12 mouse cellular contexts compared by ENCODE assay signal in the genomic region with DNA sequence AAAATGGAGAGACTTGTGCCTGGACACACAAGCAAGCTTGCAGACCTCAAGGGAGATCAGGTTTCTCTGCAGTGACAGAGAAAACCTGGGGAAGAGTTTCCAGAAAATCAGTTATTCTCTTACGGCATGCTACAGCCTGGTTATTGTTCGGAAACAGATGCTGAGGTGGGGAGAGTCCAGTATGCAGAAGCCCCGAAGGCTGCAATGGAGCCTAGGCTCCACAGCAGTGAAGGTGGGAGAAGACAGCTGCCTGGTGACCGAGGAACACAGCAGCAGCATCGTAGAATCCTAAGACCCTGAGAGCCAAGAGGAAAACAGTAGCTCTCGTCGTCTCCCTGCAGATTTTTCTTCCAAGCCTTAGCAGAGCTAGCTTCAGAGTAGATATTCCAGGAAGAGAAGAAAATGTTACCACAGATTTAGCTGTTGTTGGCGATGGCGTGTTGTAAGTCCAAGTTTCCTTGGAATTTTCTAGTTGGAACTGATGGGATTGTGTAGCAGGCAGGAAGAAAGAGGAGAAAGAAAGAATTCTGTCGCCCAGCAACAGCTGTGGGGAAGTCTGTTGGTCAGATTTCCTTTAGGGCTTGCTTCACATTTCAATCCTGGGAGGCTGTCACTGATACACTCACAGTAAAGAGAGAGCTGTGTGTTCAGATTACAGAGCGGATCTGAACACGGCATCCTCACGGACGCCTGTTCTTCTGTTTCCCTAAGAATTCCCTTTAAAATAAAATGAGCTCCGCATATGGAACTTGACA. TPM values are rescaled to one million over a fixed set of nuclear protein-coding genes. Genes with fewer than 3 reads are reported as not detected.
DNase-seq lines count a peak whose midpoint lies in the region; ATAC-seq and TF ChIP-seq lines count a peak whose summit lies in the region.
"Had no signal": no experiment of that assay in that cellular context is flagged by ENCODE, and none has a peak within 500 bp of the region (broad histone marks: within the 10 kb centered on the region; RNA-seq: fewer than 3 reads in every experiment).

No protein-coding gene starts in this region.

- no peak overlapping the region for H3K4me3 ChIP-seq in heart, embryonic 11.5 days (ENCODE audit: low read depth, low read length)
- no peak overlapping the region for H3K4me3 ChIP-seq in kidney, postnatal 0 days (replicated peaks; ENCODE audit: low read depth, low read length)
- no peak overlapping the region for H3K4me3 ChIP-seq in embryonic facial prominence, embryonic 12.5 days
- no peak overlapping the region for H3K4me3 ChIP-seq in limb, embryonic 12.5 days (replicated peaks)
- H3K4me3 ChIP-seq: liver, embryonic 12.5 days had no signal

- H3K27me3 ChIP-seq in heart, embryonic 11.5 days (ENCODE audit: control insufficient read depth, insufficient read depth, low read length): no peaks in the 10 kb centered on the region
- no peaks in the 10 kb centered on the region for H3K27me3 ChIP-seq in kidney, postnatal 0 days (ENCODE audit: insufficient read depth, low read length)
- H3K27me3 ChIP-seq in embryonic facial prominence, embryonic 12.5 days: no peaks in the 10 kb centered on the region
- H3K27me3 ChIP-seq in limb, embryonic 12.5 days: no peaks in the 10 kb centered on the region
- H3K27me3 ChIP-seq: liver, embryonic 12.5 days had no signal

- no peak for DNase-seq in heart, postnatal 14 days
- peak; percentile 64 for DNase-seq in kidney, postnatal 0 days (ENCODE audit: low spot score)
- no peak for DNase-seq in kidney, adult 11 months
- no peak for DNase-seq in right cerebral cortex, postnatal 4 days
- no peak for DNase-seq in embryo, embryonic 9.5 days (ENCODE audit: extremely low spot score)
- DNase-seq: cerebellum, postnatal 14 days; gastrocnemius, postnatal 10 days; kidney, adult 9 months had no signal

- ATAC-seq in heart, embryonic 11.5 days (replicated peaks; ENCODE audit: insufficient number of reproducible peaks, low FRiP score, low TSS enrichment): no peak
- ATAC-seq in kidney, postnatal 0 days (replicated peaks; ENCODE audit: low FRiP score, low read depth): no peak
- ATAC-seq in embryonic facial prominence, embryonic 12.5 days (ENCODE audit: insufficient number of reproducible peaks, insufficient read depth, low FRiP score, low TSS enrichment): 0 out of 2 replicates have a peak, but pooled peaks have one; percentile 72
- peak; percentile 39; the same call in 1 of the 2 replicates for ATAC-seq in limb, embryonic 12.5 days (ENCODE audit: insufficient number of reproducible peaks, insufficient read depth, low FRiP score, low TSS enrichment, low read depth)
- ATAC-seq: liver, embryonic 12.5 days had no signal

- no peaks in the 10 kb centered on the region for H3K9me3 ChIP-seq in heart, embryonic 11.5 days (replicated peaks; ENCODE audit: control insufficient read depth, low read length)
- H3K9me3 ChIP-seq in kidney, postnatal 0 days (replicated peaks; ENCODE audit: low read length): no peaks in the 10 kb centered on the region
- H3K9me3 ChIP-seq in embryonic facial prominence, embryonic 12.5 days: no peaks in the 10 kb centered on the region
- no peaks in the 10 kb centered on the region for H3K9me3 ChIP-seq in limb, embryonic 12.5 days
- H3K9me3 ChIP-seq: liver, embryonic 12.5 days had no signal

- H3K4me1 ChIP-seq in heart, embryonic 11.5 days (ENCODE audit: control insufficient read depth, insufficient read depth, low read length): no peaks in the 10 kb centered on the region
- no peaks in the 10 kb centered on the region for H3K4me1 ChIP-seq in kidney, postnatal 0 days (replicated peaks; ENCODE audit: insufficient read depth, low read length)
- peaks cover 20% of the 10 kb centered on the region for H3K4me1 ChIP-seq in embryonic facial prominence, embryonic 12.5 days
- H3K4me1 ChIP-seq in limb, embryonic 12.5 days (replicated peaks): peaks cover 15% of the 10 kb centered on the region
- H3K4me1 ChIP-seq: liver, embryonic 12.5 days had no signal

- 70% methylated on average over 15 of the region's 15 CpGs for WGBS in heart, embryonic 11.5 days (ENCODE audit: insufficient replicate concordance)
- 49% methylated on average over 15 of the region's 15 CpGs for WGBS in kidney, postnatal 0 days
- 38% methylated on average over 15 of the region's 15 CpGs for WGBS in embryonic facial prominence, embryonic 12.5 days
- WGBS in limb, embryonic 12.5 days: 63% methylated on average over 15 of the region's 15 CpGs

- H3K27ac ChIP-seq in heart, embryonic 11.5 days (ENCODE audit: low read depth, low read length): peak overlapping the region; percentile 29; the same call in 1 of the 2 replicates
- peak overlapping the region; percentile 15; the same call in 1 of the 2 replicates for H3K27ac ChIP-seq in kidney, postnatal 0 days
- peak overlapping the region; percentile 87 for H3K27ac ChIP-seq in embryonic facial prominence, embryonic 12.5 days
- peak overlapping the region; percentile 81 for H3K27ac ChIP-seq in limb, embryonic 12.5 days
- H3K27ac ChIP-seq: liver, embryonic 12.5 days had no signal

- intact Hi-C loops in heart, postnatal 14 days (cut with DNase I): no loop called here

- TF ChIP-seq CTCF in kidney, postnatal 0 days (IDR thresholded peaks at IDR 0.05; ENCODE audit: low read depth): no peak

- no peaks in the 10 kb centered on the region for H3K36me3 ChIP-seq in heart, embryonic 11.5 days (ENCODE audit: control insufficient read depth, insufficient read depth, low read length)
- H3K36me3 ChIP-seq in kidney, postnatal 0 days (ENCODE audit: insufficient read depth, low read length): no peaks in the 10 kb centered on the region
- H3K36me3 ChIP-seq in embryonic facial prominence, embryonic 12.5 days: no peaks in the 10 kb centered on the region
- H3K36me3 ChIP-seq in limb, embryonic 12.5 days: no peaks in the 10 kb centered on the region
- H3K36me3 ChIP-seq: liver, embryonic 12.5 days had no signal

- peak overlapping the region; percentile 34; the same call in 1 of the 2 replicates for H3K9ac ChIP-seq in heart, embryonic 11.5 days (ENCODE audit: low read depth, low read length)
- no peak overlapping the region for H3K9ac ChIP-seq in kidney, postnatal 0 days (ENCODE audit: low read depth, low read length)
- H3K9ac ChIP-seq in embryonic facial prominence, embryonic 12.5 days: peak overlapping the region; percentile 7; the same call in 1 of the 2 replicates
- H3K9ac ChIP-seq in limb, embryonic 12.5 days (replicated peaks): no peak overlapping the region
- H3K9ac ChIP-seq: liver, embryonic 12.5 days had no signal

- H3K4me2 ChIP-seq in heart, embryonic 11.5 days: no peak overlapping the region
- 0 out of 2 replicates have a peak overlapping the region, but pooled peaks have one; percentile 3 for H3K4me2 ChIP-seq in kidney, postnatal 0 days (ENCODE audit: low read length)
- H3K4me2 ChIP-seq in embryonic facial prominence, embryonic 12.5 days (replicated peaks): peak overlapping the region; percentile 31
- H3K4me2 ChIP-seq in limb, embryonic 12.5 days: no peak overlapping the region
- H3K4me2 ChIP-seq: liver, embryonic 12.5 days had no signal

RNA-seq across cellular contexts. Expression of gene Synpo2, which starts 48.4 kb away (rescaled TPM):
- polyA plus RNA-seq in heart, embryonic 11.5 days (2014; fragmentation: Nextera tagmentation; extraction: Ambion mirVana): 21.8 and 25.6 TPM in 2 replicates
- total RNA-seq in heart, postnatal 14 days (2021): 10 to 100 TPM; 62.0 to 65.2 TPM
- polyA plus RNA-seq in kidney, postnatal 0 days (2015; fragmentation: Nextera tagmentation; extraction: Ambion mirVana): 5.1 and 5.2 TPM in 2 replicates
- polyA plus RNA-seq in embryonic facial prominence, embryonic 12.5 days (2016; fragmentation: Nextera tagmentation; extraction: Ambion mirVana): 8.5 and 8.6 TPM in 2 replicates
- polyA plus RNA-seq in limb, embryonic 12.5 days (2016; fragmentation: Nextera tagmentation; extraction: Ambion mirVana): 5.3 and 6.8 TPM in 2 replicates

Comparison
In these comparisons a context has a peak if more than half of its experiments do, and no peak if none do; other contexts are left out.
1. ATAC-seq: peak in embryonic facial prominence, embryonic 12.5 days (single experiment) and limb, embryonic 12.5 days (single experiment); none in heart, embryonic 11.5 days (single experiment) and kidney, postnatal 0 days (single experiment).
2. H3K27ac ChIP-seq: peak in every context shown above with its lines; median percentile 87 in embryonic facial prominence, embryonic 12.5 days; 81 in limb, embryonic 12.5 days; 29 in heart, embryonic 11.5 days; 15 in kidney, postnatal 0 days.
3. H3K4me2 ChIP-seq: peak in kidney, postnatal 0 days (single experiment) and embryonic facial prominence, embryonic 12.5 days (single experiment); none in heart, embryonic 11.5 days (single experiment) and limb, embryonic 12.5 days (single experiment).
4. H3K9ac ChIP-seq: peak in heart, embryonic 11.5 days (single experiment) and embryonic facial prominence, embryonic 12.5 days (single experiment); none in kidney, postnatal 0 days (single experiment) and limb, embryonic 12.5 days (single experiment).